Mouse (Mus musculus) adrenal gland, adult 2 months (tissue): ENCODE measurements around the gene Zcrb1. TPM values are rescaled to one million over a fixed set of nuclear protein-coding genes. Genes with fewer than 3 reads are reported as not detected.
"Not testable (repeated sequence)": the region's sequence is repeated elsewhere in the genome, so short reads cannot be mapped to it uniquely, and the experiment has no call there.

Experiments
- DNase-seq: peaks from one replicate; pipeline ENCODE4 v3.0.0; 2021
- long read RNA-seq: library from polyadenylated mRNA; stranded (forward); transcript quantifications from one replicate; pipeline ENCODE4 v2.0.0, GENCODE M21; 2021
- polyA plus RNA-seq: library from polyadenylated mRNA; depleted of rRNA; stranded (reverse); fragments of >200 nt; gene quantifications from 2 replicates; pipeline ENCODE4 v1.2.3, GENCODE M21; 2012; rRNA removed
- total RNA-seq, 2 experiments: library from RNA; stranded (reverse); gene quantifications; 2 replicates each; pipeline ENCODE4 v1.2.3; 2021

The Zcrb1 gene
- total RNA-seq (10 to 100 TPM; 77.3 to 88.3 TPM), polyA plus RNA-seq (30.0 and 32.9 TPM in 2 replicates)
- long read RNA-seq, transcript Zcrb1-201 (8 exons, 877 nt) = major isoform, 78 of 88 reads
- long read RNA-seq, partial matches to known transcripts = 0 of 88 reads
- long read RNA-seq, other reads (novel, unspliced or antisense) = 7 of 88 reads

- peak; percentile 93 for DNase-seq
Measured at GRCm38 (mm10) chr15:93397826-93398698, at the start of gene Zcrb1, which contains the start of gene Pphln1. Gene Zcrb1, minus strand, starts transcription at chr15:93398334. Gene Pphln1, plus strand, starts transcription at chr15:93398350.

DNA sequence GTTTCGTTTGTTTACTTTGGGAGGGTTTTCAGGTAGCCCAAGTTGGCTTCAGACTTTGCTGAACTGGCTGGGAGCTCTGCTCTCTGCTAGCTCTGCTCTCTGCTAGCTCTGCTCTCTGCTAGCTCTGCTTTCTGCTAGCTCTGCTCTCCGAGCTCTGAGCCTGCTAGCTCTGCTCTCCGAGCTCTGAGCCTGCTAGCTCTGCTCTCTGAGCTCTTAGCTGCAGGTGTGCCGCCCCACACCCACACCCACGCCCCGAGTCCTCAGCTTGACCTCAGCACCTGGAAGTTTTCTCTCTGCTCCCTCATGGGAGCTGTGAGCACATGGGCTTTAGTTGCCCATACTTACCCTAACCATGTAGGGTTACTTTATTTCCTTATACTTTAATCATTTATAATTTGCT, 45.5 kb upstream of the Zcrb1 start:
- DNase-seq = no peak

DNA sequence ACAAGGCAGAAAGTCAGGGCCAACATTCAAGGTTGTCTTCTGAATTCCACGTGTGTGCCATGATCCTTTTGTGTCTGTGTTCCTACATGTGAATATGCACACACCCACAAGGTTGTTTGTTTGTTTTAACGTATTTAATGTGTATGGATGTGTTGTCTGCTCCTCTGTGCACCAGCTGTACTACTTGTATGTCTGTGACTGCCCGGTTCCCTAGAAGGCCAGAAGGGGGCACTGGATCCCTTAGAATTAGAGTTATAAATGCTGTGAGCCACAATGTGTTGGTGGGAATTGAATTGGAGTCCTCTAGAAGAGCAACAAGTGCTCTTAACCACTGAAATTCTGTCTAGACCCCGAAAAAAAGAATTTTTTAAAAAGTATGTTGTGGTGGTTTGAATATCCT, 44.1 kb upstream of the Zcrb1 start:
- DNase-seq = no peak

DNA sequence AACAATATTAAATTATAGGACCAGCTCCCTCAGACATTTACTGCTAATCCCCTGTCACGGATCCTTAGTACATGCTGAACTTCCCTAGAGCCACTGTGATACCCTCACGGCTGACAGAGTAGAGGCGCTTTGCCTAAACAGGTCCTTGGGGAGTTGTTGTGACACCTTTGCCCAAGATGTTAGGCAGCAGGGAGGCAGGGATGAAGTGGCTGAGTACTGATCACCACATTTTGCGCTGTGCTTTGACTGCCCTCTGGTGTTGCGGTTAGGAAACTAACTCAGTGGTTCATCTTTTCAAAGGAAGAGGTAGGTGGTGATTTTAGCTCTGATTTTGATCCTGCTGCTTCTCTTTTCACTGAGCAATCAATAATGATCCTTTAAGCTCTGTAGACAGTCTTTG, 40.5 kb upstream of the Zcrb1 start:
- DNase-seq = peak; percentile 55

GRCm38 (mm10) chr15:93435998-93436397, 37.9 kb upstream of the Zcrb1 start:
- no peak for DNase-seq

GRCm38 (mm10) chr15:93433811-93434210, 35.7 kb upstream of the Zcrb1 start:
- no peak for DNase-seq

- no peak for DNase-seq
Measured at GRCm38 (mm10) chr15:93422537-93422936, 24.4 kb upstream of the Zcrb1 start.

- DNase-seq = no peak
Measured at GRCm38 (mm10) chr15:93420596-93420995, 22.5 kb upstream of the Zcrb1 start.

- DNase-seq = no peak
Measured at GRCm38 (mm10) chr15:93416300-93416699, 18.2 kb upstream of the Zcrb1 start.

DNA sequence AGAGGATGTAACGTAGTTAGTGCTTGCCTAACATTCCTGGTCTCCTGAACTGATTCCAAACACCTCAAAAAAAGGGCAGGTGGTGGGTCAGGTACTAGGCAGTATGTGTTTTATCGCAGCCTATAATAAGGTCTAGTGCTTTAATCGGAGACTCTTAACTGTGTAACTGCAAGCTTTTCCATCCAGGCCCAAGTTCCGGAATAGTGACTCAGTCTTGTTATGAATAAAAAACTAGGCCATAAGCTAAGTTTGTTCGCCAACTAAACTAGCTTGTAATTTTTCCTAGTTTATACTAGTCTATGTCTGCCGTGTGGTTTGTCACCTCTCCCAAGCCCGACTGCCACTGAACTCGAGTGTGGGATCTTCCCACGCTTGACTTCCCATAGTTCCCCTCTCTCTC, 16.3 kb upstream of the Zcrb1 start:
- DNase-seq = no peak

GRCm38 (mm10) chr15:93412445-93412844, 14.3 kb upstream of the Zcrb1 start:
- DNase-seq = no peak

DNA sequence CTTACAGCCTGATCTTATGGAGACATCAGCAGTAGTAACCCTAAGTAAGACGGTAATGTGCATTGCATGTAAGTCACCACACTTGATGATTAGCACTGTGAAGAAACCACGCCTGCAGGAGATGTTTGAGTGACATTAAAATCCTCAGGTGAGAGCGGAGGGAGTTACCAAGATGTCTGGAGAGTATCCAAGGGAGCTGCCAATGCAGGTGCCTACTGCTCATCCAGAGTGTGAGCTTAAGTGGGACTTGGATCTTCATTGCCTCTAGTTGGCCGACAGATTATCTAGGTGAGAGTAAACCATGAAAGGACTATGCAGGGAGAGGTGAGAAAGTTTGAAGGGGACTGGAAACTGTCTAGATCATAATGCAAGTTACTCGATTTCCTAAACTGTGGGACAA, 8.4 kb upstream of the Zcrb1 start:
- no peak for DNase-seq

DNA sequence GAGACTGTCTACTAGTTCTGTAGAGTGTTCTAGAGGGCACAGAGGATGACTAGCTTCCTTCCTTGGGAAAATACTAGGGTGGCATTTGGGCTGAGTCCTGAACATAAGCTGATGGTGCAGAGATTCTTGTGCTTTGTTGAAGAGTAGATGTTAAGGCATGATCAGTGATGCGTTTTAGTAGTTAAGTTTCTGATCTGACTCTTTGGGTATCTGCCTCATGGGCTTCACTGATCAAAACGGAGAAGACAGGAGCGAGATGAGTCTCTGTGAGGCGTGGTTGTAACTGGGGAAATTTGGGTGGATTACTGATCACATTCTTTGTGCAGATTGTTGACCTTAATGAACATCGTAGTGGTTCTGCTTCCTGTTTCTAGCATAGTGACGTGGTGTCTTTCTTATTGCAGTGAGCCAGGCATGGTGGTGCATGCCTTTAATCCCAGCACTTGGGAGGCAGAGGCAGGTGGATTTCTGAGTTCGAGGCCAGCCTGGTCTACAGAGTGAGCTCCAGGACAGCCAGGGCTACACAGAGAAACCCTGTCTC, 7.4 kb upstream of the Zcrb1 start:
- DNase-seq = no peak

GRCm38 (mm10) chr15:93404849-93405248, 6.7 kb upstream of the Zcrb1 start:
- no peak for DNase-seq

DNA sequence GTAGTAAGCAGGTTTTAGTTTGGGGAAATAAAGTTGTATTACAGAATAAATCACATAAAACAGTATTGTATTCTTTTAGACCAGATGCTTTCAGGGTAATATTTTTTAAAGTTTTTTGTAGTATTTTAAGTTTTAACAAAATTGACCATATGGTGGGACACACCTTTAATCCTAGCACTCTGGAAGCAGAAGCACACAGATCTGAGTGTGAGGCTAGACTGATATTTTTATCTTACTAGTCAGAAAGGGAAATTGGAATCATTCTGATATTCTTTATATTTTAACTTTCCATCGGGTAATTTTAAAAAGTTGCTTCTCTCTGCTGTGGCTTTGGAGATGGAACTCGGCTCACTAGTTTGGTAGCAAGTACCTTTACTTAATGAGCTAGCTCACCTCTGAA, 4.6 kb upstream of the Zcrb1 start:
- no peak for DNase-seq

DNA sequence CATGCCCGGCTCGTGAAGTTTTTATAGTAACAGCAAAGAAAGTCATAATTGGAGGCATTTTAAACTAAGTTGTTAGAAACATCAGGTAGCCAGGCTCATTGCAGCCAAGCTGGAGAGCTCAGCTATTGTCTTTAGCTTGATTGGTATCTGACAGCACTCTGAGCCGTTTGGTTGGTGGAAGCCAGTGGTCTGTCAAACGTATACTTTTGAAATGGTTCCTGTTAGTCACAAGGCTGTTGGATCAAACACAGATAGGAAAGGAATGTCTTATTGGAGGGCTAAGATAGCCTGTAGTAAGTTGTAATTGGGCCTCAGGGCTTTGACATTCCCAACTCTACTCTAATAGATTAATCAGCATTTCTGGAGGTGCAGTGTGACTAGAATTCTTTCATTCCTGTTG, 3.3 kb upstream of the Zcrb1 start:
- DNase-seq = no peak

DNA sequence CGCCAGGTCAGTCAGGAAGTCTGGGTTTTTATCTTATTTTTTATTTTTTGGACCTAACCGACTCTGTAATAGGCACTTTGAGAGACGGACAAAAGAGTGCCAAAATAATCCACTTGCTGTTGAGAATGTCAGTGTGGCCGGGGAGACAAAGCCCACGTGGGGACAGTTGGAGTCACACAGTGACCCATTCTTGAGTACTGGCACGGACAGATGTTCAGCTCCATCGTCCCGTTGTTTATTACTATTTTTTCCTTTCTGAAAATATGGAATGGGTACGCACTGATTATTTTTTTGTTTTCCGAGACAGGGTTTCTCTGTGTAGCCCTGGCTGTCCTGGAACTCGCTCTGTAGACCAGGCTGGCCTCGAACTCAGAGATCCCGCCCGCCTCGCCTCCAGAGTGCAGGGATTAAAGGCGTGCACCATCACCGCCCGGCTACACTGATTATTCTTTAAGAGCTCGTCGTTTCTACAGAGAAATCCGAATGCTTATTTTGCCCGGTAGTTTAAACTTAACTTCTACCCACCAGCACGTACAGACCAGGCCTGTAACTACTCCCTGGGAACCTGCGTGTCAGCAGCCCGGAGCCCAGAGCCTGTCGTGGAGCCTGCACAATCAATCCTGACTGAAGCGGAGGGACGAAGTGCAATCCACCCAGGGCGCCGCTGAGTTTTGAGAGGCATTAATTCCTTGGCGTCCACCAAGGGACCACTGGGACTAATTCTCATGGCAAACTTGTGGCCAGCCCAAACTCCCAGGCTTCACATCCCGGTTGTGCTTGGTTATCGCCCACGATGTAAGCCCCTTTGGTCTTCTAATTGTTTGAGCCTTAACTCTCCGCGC, 786 bp upstream of the Zcrb1 start:
- no peak for DNase-seq

DNA sequence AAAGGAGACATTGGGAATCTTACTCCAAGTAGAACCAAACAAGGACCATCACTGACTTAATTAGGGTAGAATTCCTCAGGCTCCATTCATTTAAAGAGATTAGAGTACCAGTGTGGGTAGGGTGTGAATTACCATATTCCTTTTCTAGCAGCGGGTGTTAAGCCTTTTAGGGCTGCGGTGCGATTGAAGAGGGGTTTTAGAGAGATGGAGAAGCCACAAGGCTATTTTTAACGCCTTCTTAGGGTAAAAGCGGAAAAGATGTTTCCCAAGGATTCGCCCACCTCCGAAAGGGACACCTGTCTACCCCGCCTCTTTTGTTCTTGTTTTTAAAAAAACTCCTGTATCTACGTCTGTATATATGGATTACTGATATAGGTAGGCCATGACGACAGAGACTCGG, 865 bp downstream of the Zcrb1 start:
- no peak for DNase-seq

DNA sequence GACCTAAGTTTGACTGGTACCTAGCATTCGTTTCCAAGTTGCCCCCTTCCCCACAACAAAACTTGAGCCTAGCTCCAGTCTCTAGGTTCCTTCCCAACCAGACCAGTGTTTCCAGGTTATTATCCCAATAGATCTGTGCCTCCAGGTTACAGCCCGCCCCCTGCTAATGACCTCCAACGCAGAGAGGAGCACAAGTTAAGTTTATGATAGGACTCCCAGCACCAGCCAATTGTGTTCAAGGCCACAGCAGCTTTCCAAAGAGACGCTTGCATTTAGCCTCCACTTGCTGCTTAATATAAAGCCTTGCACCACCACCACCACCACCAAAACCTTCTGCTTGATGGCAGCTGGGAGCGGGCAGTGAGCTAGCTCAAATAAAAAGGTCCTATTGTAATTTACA, 16.8 kb downstream of the Zcrb1 start:
- no peak for DNase-seq

GRCm38 (mm10) chr15:93379177-93379576, 19.0 kb downstream of the Zcrb1 start:
- DNase-seq = no peak

- no peak for DNase-seq
Measured at GRCm38 (mm10) chr15:93375696-93376095, 22.4 kb downstream of the Zcrb1 start.

DNA sequence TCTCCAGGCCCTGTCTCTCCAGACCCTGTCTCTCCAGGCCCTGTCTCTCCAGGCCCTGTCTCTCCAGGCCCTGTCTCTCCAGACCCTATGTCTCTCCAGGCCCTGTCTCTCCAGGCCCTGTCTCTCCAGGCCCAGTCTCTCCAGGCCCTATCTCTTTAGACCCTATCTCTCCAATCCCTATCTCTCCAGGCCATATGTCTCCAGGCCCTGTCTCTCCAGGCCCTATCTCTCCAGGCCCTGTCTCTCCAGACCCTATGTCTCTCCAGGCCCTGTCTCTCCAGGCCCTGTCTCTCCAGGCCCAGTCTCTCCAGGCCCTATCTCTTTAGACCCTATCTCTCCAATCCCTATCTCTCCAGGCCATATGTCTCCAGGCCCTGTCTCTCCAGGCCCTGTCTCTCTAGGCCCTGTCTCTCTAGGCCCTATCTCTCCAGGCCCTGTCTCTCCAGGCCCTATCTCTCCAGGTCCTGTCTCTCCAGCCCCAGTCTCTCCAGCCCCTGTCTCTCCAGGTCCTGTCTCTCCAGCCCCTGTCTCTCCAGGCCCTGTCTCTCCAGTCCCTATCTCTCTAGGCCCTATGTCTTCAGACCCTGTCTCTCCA, 25.5 kb downstream of the Zcrb1 start:
- DNase-seq = not testable (repeated sequence)
